Mouse (Mus musculus) midbrain, embryonic 12.5 days (tissue): Measurements from ENCODE around the gene 4930579G24Rik. TPM values are rescaled to one million over a fixed set of nuclear protein-coding genes. Genes with fewer than 3 reads are reported as not detected.

Experiments used
- ATAC-seq: fragments of 200-750 bp; cut with Nextera tagmentation; 2 replicates; pipeline ENCODE4 v1.8.0; 2017; ENCODE audit warnings: low read depth, moderate TSS enrichment, moderate library complexity; ENCODE audit not compliant: low FRiP score
- H3K27ac ChIP-seq: fragments of 300-500 bp; sonication (generic); replicated peaks from 2 replicates; pipeline ENCODE4 v1.5.1; 2016; ENCODE audit warnings: mild to moderate bottlenecking
- H3K27me3 ChIP-seq: fragments of 300-500 bp; sonication (generic); 2 replicates; pipeline ENCODE4 v1.6.1; 2016; ENCODE audit warnings: mild to moderate bottlenecking
- H3K36me3 ChIP-seq: fragments of 300-500 bp; sonication (generic); 2 replicates; pipeline ENCODE4 v1.6.1; 2016
- H3K4me1 ChIP-seq: fragments of 300-500 bp; sonication (generic); 2 replicates; pipeline ENCODE4 v1.6.1; 2016
- H3K4me2 ChIP-seq: fragments of 300-500 bp; sonication (generic); replicated peaks from 2 replicates; pipeline ENCODE4 v1.6.1; 2016; ENCODE audit warnings: mild to moderate bottlenecking, moderate library complexity
- H3K4me3 ChIP-seq: fragments of 300-500 bp; sonication (generic); 2 replicates; pipeline ENCODE4 v1.5.1; 2016; ENCODE audit warnings: mild to moderate bottlenecking
- H3K9ac ChIP-seq: fragments of 300-500 bp; sonication (generic); replicated peaks from 2 replicates; pipeline ENCODE4 v1.6.1; 2016; ENCODE audit warnings: mild to moderate bottlenecking, moderate library complexity
- H3K9me3 ChIP-seq: fragments of 300-500 bp; sonication (generic); 2 replicates; pipeline ENCODE4 v1.6.1; 2016; ENCODE audit warnings: mild to moderate bottlenecking
- WGBS: fragments of 180-500 bp; shearing (Covaris S2); methylation state at CpG from one replicate; pipeline ENCODE4 v1.1.7; 2016; 5-methylcytosine and 5-hydroxymethylcytosine counted together
- polyA plus RNA-seq: library from polyadenylated mRNA; unstranded; fragments of >200 nt; fragmentation: Nextera tagmentation; extraction: Ambion mirVana; gene quantifications from 2 replicates; pipeline ENCODE4 v1.2.1, GENCODE M21; 2016

Gene 4930579G24Rik
- polyA plus RNA-seq, 1 experiment from 2014 or later, result 21.3 TPM

GRCm38 (mm10) chr3:79629416-79629730 is 494 bp downstream of the 4930579G24Rik start, which contains the start of gene Etfdh:
Etfdh (minus strand) TSS chr3:79629500.
- ATAC-seq, result no peak; the same call in 1 of the 2 replicates
- Histone ChIP-seq H3K4me1 (peaks cover 11% of the 10 kb centered on the region), H3K4me3 (peak within 1 kb of the TSS; percentile 73), H3K4me2 (peak within 1 kb of the TSS; percentile 87), H3K27me3 (no peaks in the 10 kb centered on the region), H3K9me3 (0 out of 2 replicates have a peak, but pooled peaks cover 10% of the 10 kb centered on the region), H3K9ac (peak within 1 kb of the TSS; percentile 78), H3K27ac (peak within 1 kb of the TSS; percentile 77), H3K36me3 (peaks cover 26% of the 10 kb centered on the region)
- WGBS, result 2% methylated on average over 11 of the region's 11 CpGs

GRCm38 (mm10) chr3:79652129-79652528 is 23.2 kb downstream of the 4930579G24Rik start:
- ATAC-seq, result no peak
- no peaks in the 10 kb centered on the region for H3K27me3 ChIP-seq
- H3K9me3 ChIP-seq, result no peaks in the 10 kb centered on the region
- no peak overlapping the region for H3K4me2 ChIP-seq
- no peaks in the 10 kb centered on the region for H3K36me3 ChIP-seq
- 90% methylated on average over 6 of the region's 6 CpGs for WGBS
- no peak overlapping the region for H3K9ac ChIP-seq
- no peak overlapping the region for H3K27ac ChIP-seq
- H3K4me3 ChIP-seq, result no peak overlapping the region
- H3K4me1 ChIP-seq, result no peaks in the 10 kb centered on the region

GRCm38 (mm10) chr3:79656682-79657081 is 27.8 kb downstream of the 4930579G24Rik start:
- no peaks in the 10 kb centered on the region for H3K27me3 ChIP-seq
- ATAC-seq, result no peak
- H3K27ac ChIP-seq, result no peak overlapping the region
- H3K4me2 ChIP-seq, result no peak overlapping the region
- H3K9me3 ChIP-seq, result no peaks in the 10 kb centered on the region
- H3K4me1 ChIP-seq, result no peaks in the 10 kb centered on the region
- H3K4me3 ChIP-seq, result no peak overlapping the region
- 82% methylated on average over 5 of the region's 5 CpGs for WGBS
- no peak overlapping the region for H3K9ac ChIP-seq
- H3K36me3 ChIP-seq, result no peaks in the 10 kb centered on the region

GRCm38 (mm10) chr3:79664787-79665408 is 36.0 kb downstream of the 4930579G24Rik start:
- no peak overlapping the region for H3K9ac ChIP-seq
- peaks cover 5% of the 10 kb centered on the region; the same call in 1 of the 2 replicates for H3K27me3 ChIP-seq
- no peaks in the 10 kb centered on the region for H3K9me3 ChIP-seq
- no peak overlapping the region for H3K27ac ChIP-seq
- H3K36me3 ChIP-seq, result no peaks in the 10 kb centered on the region
- 38% methylated on average over 9 of the region's 9 CpGs for WGBS
- ATAC-seq, result peak; percentile 44; the same call in 1 of the 2 replicates
- no peaks in the 10 kb centered on the region for H3K4me1 ChIP-seq
- H3K4me2 ChIP-seq, result no peak overlapping the region
- H3K4me3 ChIP-seq, result no peak overlapping the region

GRCm38 (mm10) chr3:79670556-79670955 is 41.7 kb downstream of the 4930579G24Rik start:
- Histone ChIP-seq H3K27ac (no peak overlapping the region), H3K27me3 (no peaks in the 10 kb centered on the region), H3K4me1 (no peaks in the 10 kb centered on the region), H3K36me3 (no peaks in the 10 kb centered on the region), H3K9ac (no peak overlapping the region), H3K9me3 (no peaks in the 10 kb centered on the region), H3K4me2 (no peak overlapping the region), H3K4me3 (no peak overlapping the region)
- WGBS, result 84% methylated on average over 7 of the region's 7 CpGs
- no peak for ATAC-seq

GRCm38 (mm10) chr3:79672188-79672587 is 43.3 kb downstream of the 4930579G24Rik start:
- Histone ChIP-seq H3K4me3 (no peak overlapping the region), H3K27me3 (no peaks in the 10 kb centered on the region), H3K27ac (no peak overlapping the region), H3K36me3 (no peaks in the 10 kb centered on the region), H3K9me3 (no peaks in the 10 kb centered on the region), H3K4me2 (no peak overlapping the region), H3K9ac (no peak overlapping the region), H3K4me1 (no peaks in the 10 kb centered on the region)
- ATAC-seq, result no peak
- 78% methylated on average over 16 of the region's 16 CpGs for WGBS

GRCm38 (mm10) chr3:79673082-79673481 is 44.2 kb downstream of the 4930579G24Rik start:
- Histone ChIP-seq H3K4me1 (no peaks in the 10 kb centered on the region), H3K4me3 (no peak overlapping the region), H3K4me2 (no peak overlapping the region), H3K27ac (no peak overlapping the region), H3K9ac (no peak overlapping the region), H3K36me3 (no peaks in the 10 kb centered on the region), H3K9me3 (no peaks in the 10 kb centered on the region), H3K27me3 (no peaks in the 10 kb centered on the region)
- 19% methylated on average over 4 of the region's 4 CpGs for WGBS
- 0 out of 2 replicates have a peak, but pooled peaks have one; percentile 20 for ATAC-seq

GRCm38 (mm10) chr3:79674641-79675040 is 45.8 kb downstream of the 4930579G24Rik start:
- no peaks in the 10 kb centered on the region for H3K4me1 ChIP-seq
- no peak overlapping the region for H3K27ac ChIP-seq
- no peak overlapping the region for H3K4me3 ChIP-seq
- ATAC-seq, result no peak
- H3K9me3 ChIP-seq, result no peaks in the 10 kb centered on the region
- no peaks in the 10 kb centered on the region for H3K36me3 ChIP-seq
- H3K9ac ChIP-seq, result no peak overlapping the region
- no peak overlapping the region for H3K4me2 ChIP-seq
- 90% methylated on average over 5 of the region's 5 CpGs for WGBS
- H3K27me3 ChIP-seq, result no peaks in the 10 kb centered on the region

- WGBS, result 88% methylated on average over 3 of the region's 3 CpGs
- no peak for ATAC-seq
Observed at GRCm38 (mm10) chr3:79676411-79676810, 47.5 kb downstream of the 4930579G24Rik start.

More at GRCm38 (mm10) chr3:79676411-79676810, 47.5 kb downstream of the 4930579G24Rik start:
- Histone ChIP-seq H3K4me2 (no peak overlapping the region), H3K27ac (no peak overlapping the region), H3K9me3 (no peaks in the 10 kb centered on the region), H3K4me1 (no peaks in the 10 kb centered on the region), H3K9ac (no peak overlapping the region), H3K36me3 (no peaks in the 10 kb centered on the region), H3K27me3 (no peaks in the 10 kb centered on the region), H3K4me3 (no peak overlapping the region)

Other genes starting within 250 kb of the 4930579G24Rik start
- gene Fnip2, start 61.3 kb upstream of the 4930579G24Rik start, polyA plus RNA-seq, result 7.0 and 7.4 TPM in 2 replicates
- 162 and 170 TPM in 2 replicates for gene Ppid, start 37.7 kb upstream of the 4930579G24Rik start, polyA plus RNA-seq
- 45.2 and 48.2 TPM in 2 replicates for gene Etfdh, start 421 bp downstream of the 4930579G24Rik start, polyA plus RNA-seq
- 0.05 TPM in 1 of 2 replicates, not detected in the other for gene Rxfp1, start 108.8 kb downstream of the 4930579G24Rik start, polyA plus RNA-seq
- gene Tmem144, start 223.7 kb downstream of the 4930579G24Rik start, polyA plus RNA-seq, result 1.9 and 2.7 TPM in 2 replicates